Mouse (Mus musculus): ENCODE data around the gene Lin52. TPM values are rescaled to one million over a fixed set of nuclear protein-coding genes. Genes with fewer than 3 reads are reported as not detected.

The Lin52 gene
- polyA plus RNA-seq, 1 experiment from 2014 or later: 11.0 TPM

DNA sequence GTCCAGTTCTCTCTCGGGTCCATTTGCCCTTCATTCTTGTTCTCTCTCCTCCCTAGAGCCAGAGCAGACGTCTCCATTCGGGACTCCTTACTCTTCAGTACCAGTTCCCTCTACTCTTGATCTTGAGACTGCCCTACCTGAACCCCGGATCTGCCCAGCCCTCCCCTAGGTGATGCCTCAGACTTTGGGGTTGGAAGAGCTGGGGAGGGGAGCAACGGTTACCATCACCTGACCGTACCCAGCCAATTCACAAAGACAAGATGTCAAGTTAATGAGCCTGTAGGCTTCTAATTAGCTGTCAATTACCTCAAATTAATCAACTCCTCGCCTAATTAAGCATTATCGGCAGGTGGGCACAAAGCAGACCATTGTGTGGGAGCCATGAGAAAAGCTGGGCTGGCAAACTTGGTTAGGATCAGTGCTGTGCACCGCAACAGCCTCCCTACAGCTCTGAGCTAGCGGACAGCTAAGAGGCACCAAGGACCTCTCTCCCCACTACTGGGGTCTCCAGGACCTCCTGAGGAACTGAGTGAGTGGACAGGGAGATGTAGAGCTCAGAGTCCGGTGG is 90.3 kb downstream of the Lin52 start:
- ATAC-seq (no peak), DNase-seq (ENCODE audit: low read depth, low spot score) (no peak)
- POLR2A ChIA-PET: no interaction called here
- CTCF ChIA-PET: interaction anchor here (1.2 to 1.5 kb wide), 2 partner anchors 12 to 48 kb away, joined by 3 to 4 read pairs; no protein-coding TSS in a partner anchor
- in situ Hi-C loops (cut with MboI; ENCODE audit: low pct_unique_long_range_greater_than_20kb): loop anchor here (5.0 kb wide), 1 partner anchor 46 kb away; no protein-coding TSS in a partner anchor
- no peaks in the 10 kb centered on the region for H3K27me3 ChIP-seq
- no peak for TF ChIP-seq CTCF (IDR thresholded peaks at IDR 0.05)

DNA sequence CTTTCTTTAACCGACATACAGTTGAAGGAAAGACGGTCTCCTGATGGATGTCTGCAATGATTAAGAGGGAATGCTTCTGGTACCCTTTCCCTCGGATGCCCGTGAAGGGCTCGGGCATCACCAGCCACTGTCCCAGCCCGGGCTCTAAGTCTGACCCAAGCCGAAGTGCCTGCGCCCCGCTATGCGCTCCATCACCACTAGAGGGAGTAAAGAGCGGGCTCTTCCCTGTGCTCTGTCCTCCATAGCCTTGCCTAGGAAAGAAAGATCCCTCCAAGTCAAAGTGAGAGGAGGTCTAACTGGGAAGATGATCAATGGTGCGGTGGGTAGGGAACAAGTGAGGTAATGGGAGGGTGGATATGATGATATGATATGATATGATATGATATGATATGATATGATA is 94.8 kb downstream of the Lin52 start:
- peaks cover 4% of the 10 kb centered on the region for H3K27me3 ChIP-seq
- POLR2A ChIA-PET: interaction anchor here (0.6 kb wide), 1 partner anchor 70 kb away, joined by 3 read pairs; no protein-coding TSS in a partner anchor
- in situ Hi-C loops (cut with MboI; ENCODE audit: low pct_unique_long_range_greater_than_20kb): no loop called here
- no peak for DNase-seq (ENCODE audit: low read depth, low spot score)
- no peak for ATAC-seq
- TF ChIP-seq CTCF (IDR thresholded peaks at IDR 0.05): peak; percentile 90
- CTCF ChIA-PET: no interaction called here

DNA sequence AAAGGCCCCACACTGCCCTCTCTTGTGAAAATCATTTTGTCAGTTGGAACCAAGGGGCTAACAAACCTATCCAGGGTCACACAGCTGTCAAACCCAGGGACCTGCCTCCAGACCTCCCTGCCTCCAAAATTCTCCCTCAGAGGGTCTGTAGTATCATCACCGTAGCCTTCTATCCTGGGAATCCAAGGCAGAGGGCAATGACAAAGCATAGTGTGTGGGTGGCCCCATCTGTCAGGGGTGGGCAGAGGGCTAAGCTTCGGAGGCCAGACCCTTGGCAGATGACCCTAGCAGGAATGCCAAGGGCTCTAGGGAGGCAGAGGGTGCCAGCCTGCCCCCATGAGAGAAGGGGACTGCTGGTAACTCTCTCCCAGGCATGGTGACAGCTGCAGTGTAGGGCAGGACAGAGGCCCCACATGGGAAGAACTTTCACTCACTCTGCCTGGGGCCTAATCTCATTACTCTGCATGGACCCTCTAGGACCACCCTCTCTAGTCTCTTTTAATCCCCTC is 95.4 kb downstream of the Lin52 start:
- in situ Hi-C loops (cut with MboI; ENCODE audit: low pct_unique_long_range_greater_than_20kb): no loop called here

DNA sequence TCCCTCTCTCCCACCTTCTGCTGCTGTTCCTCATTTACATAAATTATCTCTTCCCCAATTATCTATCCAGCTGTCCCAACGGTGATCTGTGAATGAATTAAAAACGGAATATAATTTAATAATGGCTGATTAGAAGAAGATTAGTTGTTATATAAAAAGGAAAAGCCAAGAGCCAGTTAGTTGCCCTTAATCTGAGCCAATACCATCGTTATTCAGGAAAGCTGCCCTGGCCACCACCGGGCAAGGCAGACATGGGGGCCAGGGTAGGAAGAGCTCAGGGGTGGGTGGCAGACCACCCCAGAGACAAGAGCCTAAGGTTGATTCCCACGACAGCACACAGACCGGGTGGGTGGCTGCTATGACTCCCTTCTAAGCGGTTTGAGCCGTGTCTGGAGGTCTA is 97.0 kb downstream of the Lin52 start:
- POLR2A ChIA-PET: no interaction called here
- peaks cover 4% of the 10 kb centered on the region for H3K27me3 ChIP-seq
- DNase-seq (ENCODE audit: low read depth, low spot score) (no peak), ATAC-seq (no peak)
- CTCF ChIA-PET: interaction anchor here (1.0 to 2.1 kb wide), 2 partner anchors 9 to 41 kb away, joined by 3 to 5 read pairs; no protein-coding TSS in a partner anchor
- in situ Hi-C loops (cut with MboI; ENCODE audit: low pct_unique_long_range_greater_than_20kb): no loop called here
- TF ChIP-seq CTCF (IDR thresholded peaks at IDR 0.05): no peak

More for the DNA sequence above, 95.4 kb downstream of the Lin52 start:
- no peak for TF ChIP-seq CTCF (IDR thresholded peaks at IDR 0.05)
- CTCF ChIA-PET: no interaction called here
- POLR2A ChIA-PET: no interaction called here
- no peak for ATAC-seq
- H3K27me3 ChIP-seq: peaks cover 4% of the 10 kb centered on the region
- DNase-seq (ENCODE audit: low read depth, low spot score): no peak

DNA sequence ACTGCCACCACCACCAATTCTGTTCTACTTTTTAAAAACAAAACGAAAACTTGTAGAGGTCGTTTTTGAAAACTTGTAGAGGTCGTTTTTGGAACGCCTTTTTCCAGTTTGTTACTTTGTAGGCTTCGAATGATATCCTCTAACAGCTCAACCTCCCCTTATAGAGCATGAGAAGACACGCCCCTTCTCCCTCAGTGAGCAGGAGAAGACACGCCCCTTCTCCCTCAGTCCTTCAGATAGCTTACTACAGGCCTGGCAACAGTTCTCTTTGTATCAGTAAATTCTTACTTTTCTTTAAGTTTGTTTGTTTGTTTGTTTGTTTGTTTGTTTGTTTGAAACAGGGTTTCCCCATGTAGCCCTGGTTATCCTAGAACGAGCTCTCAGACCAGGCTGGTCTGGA is 104.0 kb downstream of the Lin52 start:
- ATAC-seq: no peak
- in situ Hi-C loops (cut with MboI; ENCODE audit: low pct_unique_long_range_greater_than_20kb): no loop called here
- peaks cover 9% of the 10 kb centered on the region for H3K27me3 ChIP-seq
- TF ChIP-seq CTCF (IDR thresholded peaks at IDR 0.05): no peak
- no peak for DNase-seq (ENCODE audit: low read depth, low spot score)
- CTCF ChIA-PET: no interaction called here
- POLR2A ChIA-PET: no interaction called here

DNA sequence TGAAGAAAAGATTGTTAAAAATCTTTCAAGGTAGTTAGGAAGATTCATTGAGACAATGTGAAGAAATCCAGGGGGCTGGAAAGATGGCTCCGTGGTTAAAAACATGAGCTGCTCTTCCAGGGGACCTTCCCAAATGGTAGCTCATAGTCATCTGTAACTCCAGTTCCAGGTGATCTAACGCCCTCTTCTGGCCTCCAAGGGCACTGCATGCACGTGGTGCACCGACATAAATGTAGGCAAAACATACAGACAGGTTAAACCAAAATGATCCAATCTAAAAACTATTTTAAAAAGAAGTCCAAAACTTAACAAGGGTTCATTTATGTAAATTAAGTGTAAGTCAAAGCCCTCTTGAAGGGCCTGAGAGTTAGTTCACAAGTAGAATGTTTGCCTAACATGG is 111.3 kb downstream of the Lin52 start:
- TF ChIP-seq CTCF (IDR thresholded peaks at IDR 0.05): no peak
- peaks cover 24% of the 10 kb centered on the region for H3K27me3 ChIP-seq
- in situ Hi-C loops (cut with MboI; ENCODE audit: low pct_unique_long_range_greater_than_20kb): no loop called here
- POLR2A ChIA-PET: no interaction called here
- CTCF ChIA-PET: no interaction called here
- DNase-seq (ENCODE audit: low read depth, low spot score): no peak
- no peak for ATAC-seq

DNA sequence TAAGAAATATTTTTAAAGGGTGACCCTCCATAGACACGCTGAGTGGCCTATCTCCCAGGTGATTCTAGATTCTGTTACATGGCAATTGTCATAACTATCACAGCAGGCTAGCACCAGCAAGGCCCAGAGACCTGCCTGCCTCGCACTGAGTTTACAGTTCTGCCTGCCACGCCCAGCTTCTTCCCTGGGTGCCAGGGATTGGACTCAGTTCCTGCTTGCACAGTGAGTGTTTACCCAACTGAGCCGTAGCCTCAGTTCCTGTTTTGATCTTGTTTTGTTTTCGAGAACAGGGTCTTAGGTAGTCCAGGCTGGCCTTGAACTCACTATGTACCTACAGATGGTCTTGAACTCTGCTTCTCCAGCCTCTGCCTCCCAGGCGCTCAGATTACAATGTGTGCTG is 116.4 kb downstream of the Lin52 start:
- POLR2A ChIA-PET: no interaction called here

DNA sequence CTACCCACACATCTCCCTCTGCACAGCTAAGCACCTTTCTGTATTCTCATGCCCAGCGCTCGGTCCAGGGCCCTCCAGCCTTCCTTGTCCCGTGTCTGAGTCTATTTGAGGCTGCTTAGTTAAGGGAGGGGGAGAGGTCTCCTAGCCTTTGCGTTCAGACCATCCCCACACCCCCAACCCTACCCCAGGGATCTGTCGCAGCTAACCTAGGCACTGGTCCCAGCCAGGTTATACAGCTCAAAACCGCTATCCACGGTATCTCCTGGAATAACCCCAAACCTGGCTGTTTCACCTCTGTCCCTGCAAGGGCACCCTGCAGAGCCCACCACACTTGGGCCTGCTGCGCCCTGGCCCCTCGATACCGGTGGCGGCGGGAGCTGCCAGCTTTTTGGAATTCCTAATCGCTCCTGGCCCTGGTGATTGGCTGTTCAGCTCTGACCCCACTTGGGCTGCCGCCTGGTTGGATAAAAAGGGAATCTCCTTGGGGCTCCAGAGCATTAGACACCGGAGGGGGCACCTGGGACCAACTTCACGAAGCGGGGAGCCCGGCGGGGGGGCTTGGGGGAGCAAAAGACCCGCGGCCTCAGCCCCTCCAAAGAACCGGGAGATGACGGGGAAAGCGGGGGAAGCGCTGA is 118.2 kb downstream of the Lin52 start, which contains the start of gene Vsx2:
Vsx2 (plus strand) TSS at position 427 of the 635 bp plus-strand sequence.
- ATAC-seq (no peak), DNase-seq (ENCODE audit: low read depth, low spot score) (no peak)
- ChIA-PET CTCF (interaction anchor here (2.1 kb wide), 1 partner anchor 21 kb away, joined by 7 read pairs; no protein-coding TSS in a partner anchor), POLR2A (no interaction called here)
- peaks cover 49% of the 10 kb centered on the region for H3K27me3 ChIP-seq
- in situ Hi-C loops (cut with MboI; ENCODE audit: low pct_unique_long_range_greater_than_20kb): no loop called here
- no peak for TF ChIP-seq CTCF (IDR thresholded peaks at IDR 0.05)

More for the DNA sequence above, 116.4 kb downstream of the Lin52 start:
- CTCF ChIA-PET: no interaction called here
- TF ChIP-seq CTCF (IDR thresholded peaks at IDR 0.05): no peak
- ATAC-seq (no peak), DNase-seq (ENCODE audit: low read depth, low spot score) (no peak)
- in situ Hi-C loops (cut with MboI; ENCODE audit: low pct_unique_long_range_greater_than_20kb): no loop called here
- H3K27me3 ChIP-seq: peaks cover 40% of the 10 kb centered on the region

DNA sequence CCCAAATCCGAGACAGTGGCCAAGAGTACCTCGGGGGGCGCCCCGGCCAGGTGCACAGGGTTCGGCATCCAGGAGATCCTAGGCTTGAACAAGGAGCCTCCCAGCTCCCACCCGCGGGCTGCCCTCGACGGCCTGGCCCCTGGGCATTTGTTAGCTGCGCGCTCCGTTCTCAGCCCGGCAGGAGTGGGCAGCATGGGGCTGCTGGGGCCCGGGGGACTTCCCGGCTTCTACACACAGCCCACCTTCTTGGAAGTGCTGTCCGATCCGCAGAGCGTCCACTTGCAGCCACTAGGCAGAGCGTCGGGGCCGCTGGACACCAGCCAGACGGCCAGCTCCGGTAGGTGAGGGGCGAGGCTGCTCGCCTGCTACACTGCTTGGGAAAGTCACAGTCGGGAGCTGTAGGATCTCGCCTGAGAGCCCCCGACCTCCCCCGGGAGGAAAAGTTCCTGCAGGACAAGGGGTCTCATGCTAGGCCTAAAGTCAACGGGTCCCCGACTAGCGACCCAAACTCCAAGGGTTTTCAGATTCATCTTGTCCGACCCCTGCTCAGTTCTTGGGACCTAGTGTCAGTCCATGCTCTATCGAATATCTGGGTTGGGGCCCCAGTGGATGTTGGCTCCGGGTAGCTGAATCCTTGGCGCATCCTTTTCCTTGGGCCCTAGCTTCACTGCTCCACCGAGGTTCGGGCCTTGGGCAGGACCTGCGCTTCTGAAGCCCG is 118.9 kb downstream of the Lin52 start:
- DNase-seq (ENCODE audit: low read depth, low spot score) (no peak), ATAC-seq (no peak)
- TF ChIP-seq CTCF (IDR thresholded peaks at IDR 0.05): no peak
- POLR2A ChIA-PET: no interaction called here
- CTCF ChIA-PET: interaction anchor here (2.1 kb wide), 1 partner anchor 20 kb away, joined by 7 read pairs; no protein-coding TSS in a partner anchor
- in situ Hi-C loops (cut with MboI; ENCODE audit: low pct_unique_long_range_greater_than_20kb): no loop called here
- H3K27me3 ChIP-seq: peaks cover 44% of the 10 kb centered on the region

DNA sequence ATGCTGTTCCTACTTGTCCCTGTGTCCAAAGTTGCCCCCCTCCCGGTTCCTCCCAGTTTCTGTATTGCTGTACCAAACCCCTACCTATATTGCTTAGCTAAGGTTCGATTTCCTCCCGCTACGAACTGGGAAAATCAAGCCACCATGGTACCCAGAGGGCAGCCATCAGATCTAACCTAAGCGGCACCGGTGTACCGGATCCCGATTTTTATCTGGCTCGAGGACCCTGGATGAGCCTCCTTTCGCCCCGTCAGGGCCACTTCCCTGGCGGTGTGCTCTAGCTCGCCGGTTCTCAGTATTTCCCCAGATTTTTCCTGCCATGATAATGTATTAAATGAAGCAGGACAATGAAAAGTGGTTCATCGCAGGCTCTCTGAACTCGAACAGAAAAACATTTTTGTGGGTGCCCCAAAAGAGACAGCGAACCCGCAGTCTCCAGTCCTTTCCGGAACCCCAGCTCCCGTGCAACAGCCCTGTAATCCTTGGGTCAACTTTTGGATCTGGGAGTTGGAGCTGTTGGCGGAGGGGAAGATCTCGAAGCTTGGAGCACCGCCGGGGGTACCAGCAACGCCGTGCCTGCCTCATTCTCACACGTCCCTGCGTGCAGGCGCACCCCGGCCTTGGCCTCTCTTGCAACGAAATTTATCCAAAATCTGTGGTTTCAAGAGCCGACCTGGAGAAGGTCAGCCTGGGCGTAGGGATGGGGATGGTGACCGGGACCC is 119.6 kb downstream of the Lin52 start:
- ATAC-seq: no peak

More for the DNA sequence above, 119.6 kb downstream of the Lin52 start:
- ChIA-PET POLR2A (no interaction called here), CTCF (interaction anchor here (2.1 kb wide), 1 partner anchor 19 kb away, joined by 7 read pairs; no protein-coding TSS in a partner anchor)
- H3K27me3 ChIP-seq: peaks cover 47% of the 10 kb centered on the region
- no peak for DNase-seq (ENCODE audit: low read depth, low spot score)
- in situ Hi-C loops (cut with MboI; ENCODE audit: low pct_unique_long_range_greater_than_20kb): no loop called here
- TF ChIP-seq CTCF (IDR thresholded peaks at IDR 0.05): no peak

All from Patski (cell line).